Mouse (Mus musculus) liver, embryonic 14.5 days (tissue): ENCODE measurements around the gene St8sia1. TPM values are rescaled to one million over a fixed set of nuclear protein-coding genes. Genes with fewer than 3 reads are reported as not detected.

Experiments used
- ATAC-seq: fragments of 200-750 bp; cut with Nextera tagmentation; 2 replicates; pipeline ENCODE4 v1.8.0; 2017; ENCODE audit warnings: moderate number of reproducible peaks, mild to moderate bottlenecking, moderate library complexity; ENCODE audit not compliant: insufficient read depth
- DNase-seq, 3 experiments: peaks; one replicate each; pipeline ENCODE4 v3.0.0-alpha.2; 2012 to 2013; ENCODE audit warnings: low read depth in 3 of 3, low spot score in 3 of 3
- H3K27ac ChIP-seq: fragments of 300-500 bp; sonication (generic); 2 replicates; pipeline ENCODE4 v1.5.1; 2014; ENCODE audit warnings: moderate library complexity, mild to moderate bottlenecking, control low read depth, inconsistent platforms
- H3K27me3 ChIP-seq: fragments of 300-500 bp; sonication (generic); 2 replicates; pipeline ENCODE4 v1.6.1; 2014; ENCODE audit warnings: mild to moderate bottlenecking, low read length, moderate library complexity; ENCODE audit not compliant: control insufficient read depth, insufficient read depth
- H3K36me3 ChIP-seq: fragments of 300-500 bp; sonication (generic); replicated peaks from 2 replicates; pipeline ENCODE4 v1.6.1; 2014; ENCODE audit warnings: low read depth; ENCODE audit not compliant: control insufficient read depth, insufficient read depth
- H3K4me1 ChIP-seq, 2 experiments: fragments of 200-500 bp in 1 of 2; fragments of 300-500 bp in 1 of 2; sonication (generic) in 1 of 2; replicated peaks; 2 replicates each; pipeline ENCODE4 v1.6.1; 2012 to 2014; ENCODE audit warnings: antibody characterized with exemption in 1 of 2, inconsistent platforms in 1 of 2, low read length in 1 of 2; ENCODE audit not compliant: control insufficient read depth in 2 of 2, insufficient read depth in 2 of 2
- H3K4me2 ChIP-seq: fragments of 300-500 bp; sonication (generic); 2 replicates; pipeline ENCODE4 v1.6.1; 2014; ENCODE audit warnings: low read depth, mild to moderate bottlenecking, control low read depth, moderate library complexity
- H3K4me3 ChIP-seq, 2 experiments: fragments of 200-500 bp in 1 of 2; fragments of 300-500 bp in 1 of 2; sonication (generic) in 1 of 2; 2 replicates each; pipeline ENCODE4 v1.5.1; 2012 to 2014; ENCODE audit warnings: low read depth in 2 of 2, low read length in 2 of 2, mild to moderate bottlenecking in 2 of 2, control low read depth in 1 of 2, inconsistent platforms in 1 of 2, moderate library complexity in 1 of 2; ENCODE audit not compliant: insufficient read depth in 1 of 2
- H3K9ac ChIP-seq: fragments of 300-500 bp; sonication (generic); replicated peaks from 2 replicates; pipeline ENCODE4 v1.6.1; 2014; ENCODE audit warnings: mild to moderate bottlenecking, control low read depth, moderate library complexity
- H3K9me3 ChIP-seq: fragments of 300-500 bp; sonication (generic); 2 replicates; pipeline ENCODE4 v1.6.1; 2016; ENCODE audit warnings: low read length, mixed read lengths; ENCODE audit not compliant: control insufficient read depth
- CTCF ChIP-seq: IDR thresholded peaks from 2 replicates; pipeline ENCODE4 v1.5.1; 2016; ENCODE audit warnings: antibody characterized with exemption, low read depth, control low read depth
- EP300 ChIP-seq: IDR thresholded peaks from 2 replicates; pipeline ENCODE4 v1.6.1; 2016; ENCODE audit warnings: antibody characterized with exemption, low read depth
- WGBS: fragments of 180-500 bp; shearing (Covaris S2); extraction: QIAGEN DNeasy Blood & Tissue Kit; methylation state at CpG from one replicate; pipeline ENCODE4 v1.1.7; 2014; ENCODE audit not compliant: insufficient replicate concordance; 5-methylcytosine and 5-hydroxymethylcytosine counted together
- polyA plus RNA-seq, 2 experiments: library from polyadenylated mRNA; depleted of rRNA in 1 of 2; stranded (reverse) in 1 of 2; unstranded in 1 of 2; fragments of >200 nt; fragmentation: Nextera tagmentation in 1 of 2; extraction: Ambion mirVana in 1 of 2; gene quantifications; 2 replicates each; pipeline versions ENCODE4 v1.2.1 to v1.2.3; 2012 to 2014

Gene St8sia1
- polyA plus RNA-seq, 2 experiments, result 0.03 to 0.07 TPM

DNA sequence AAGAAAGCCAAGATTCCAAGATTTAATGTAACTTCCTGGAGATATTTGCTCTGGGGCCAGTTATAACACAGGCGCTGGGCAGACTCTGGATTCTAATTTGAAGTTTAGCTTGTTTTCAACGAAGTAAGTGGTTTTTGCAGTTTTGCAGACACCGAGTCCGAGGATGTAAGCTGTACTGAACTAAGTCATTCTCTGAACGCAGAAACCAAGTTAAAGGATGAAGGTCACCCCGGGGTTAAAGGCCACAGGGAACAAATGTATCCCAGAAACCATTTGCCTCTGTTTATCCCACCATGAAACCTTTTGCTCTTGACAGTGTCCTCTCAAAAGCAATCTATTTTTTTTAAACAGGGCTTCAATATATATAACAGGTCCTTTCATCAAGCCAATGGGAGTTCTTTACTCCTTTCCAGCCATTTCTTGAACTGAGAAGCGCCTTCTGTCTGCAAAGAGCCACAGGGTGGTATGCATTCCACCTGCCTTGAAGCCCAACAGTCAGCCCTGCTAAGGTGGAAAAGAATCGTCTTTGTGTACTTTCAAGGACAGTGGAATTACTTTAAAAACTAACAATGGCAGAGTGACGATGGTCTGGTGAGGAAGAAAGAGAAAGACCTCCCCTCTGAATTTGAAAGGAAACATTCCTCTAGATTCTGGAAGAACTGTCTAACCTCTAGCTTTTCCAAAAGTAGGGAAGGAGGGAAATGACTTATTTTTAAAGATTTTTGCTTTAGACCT is 2.4 kb downstream of the St8sia1 start:
- H3K4me3 ChIP-seq, result no peak overlapping the region
- TF ChIP-seq CTCF (no peak), EP300 (no peak)
- DNase-seq, result no peak
- H3K27ac ChIP-seq, result no peak overlapping the region
- H3K9ac ChIP-seq, result no peak overlapping the region
- H3K27me3 ChIP-seq, result peaks cover 28% of the 10 kb centered on the region
- H3K36me3 ChIP-seq, result no peaks in the 10 kb centered on the region
- no peak overlapping the region for H3K4me2 ChIP-seq
- H3K4me1 ChIP-seq, result 0 out of 4 replicates have a peak, but pooled peaks cover 0 to 2% of the 10 kb centered on the region in 2 experiments
- H3K9me3 ChIP-seq, result no peaks in the 10 kb centered on the region
- WGBS, result 62% methylated on average over 9 of the region's 9 CpGs
- ATAC-seq, result no peak

- no peak overlapping the region for H3K4me2 ChIP-seq
- no peaks in the 10 kb centered on the region for H3K36me3 ChIP-seq
- H3K4me1 ChIP-seq, result peaks cover 0 to 9% of the 10 kb centered on the region in 2 experiments
- ATAC-seq, result no peak
- DNase-seq, result no peak
- H3K4me3 ChIP-seq, result no peak overlapping the region
- 65% methylated on average over 4 of the region's 4 CpGs for WGBS
- H3K27ac ChIP-seq, result no peak overlapping the region
- H3K9ac ChIP-seq, result no peak overlapping the region
- no peak for TF ChIP-seq CTCF
- TF ChIP-seq EP300, result no peak
- H3K9me3 ChIP-seq, result no peaks in the 10 kb centered on the region
- H3K27me3 ChIP-seq, result no peaks in the 10 kb centered on the region
These were observed 7.7 kb downstream of the St8sia1 start for GRCm38 (mm10) chr6:142956556-142956955.

DNA sequence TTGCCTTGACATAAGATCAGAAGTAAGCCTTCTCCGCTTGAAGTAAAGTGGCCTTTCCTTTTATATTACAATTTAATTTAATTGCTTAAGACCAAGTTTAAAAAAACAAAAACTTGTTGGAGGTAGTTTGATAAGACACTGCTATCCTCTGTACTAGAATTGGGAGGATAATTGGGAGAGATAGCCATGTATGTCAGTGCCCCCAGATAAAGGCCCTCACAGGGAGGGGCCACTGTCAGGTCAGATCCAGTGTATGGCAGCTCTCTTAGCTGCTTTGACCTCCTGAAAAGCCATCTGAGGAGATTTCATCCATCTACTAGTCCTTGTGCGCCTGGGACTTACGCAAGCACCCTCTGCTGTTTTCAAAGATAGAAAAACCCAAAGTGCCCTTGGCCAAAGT is 9.0 kb downstream of the St8sia1 start:
- Histone ChIP-seq H3K4me2 (no peak overlapping the region), H3K9ac (no peak overlapping the region), H3K4me3 (no peak overlapping the region), H3K36me3 (no peaks in the 10 kb centered on the region), H3K27ac (no peak overlapping the region), H3K9me3 (no peaks in the 10 kb centered on the region), H3K4me1 (peaks cover 0 to 9% of the 10 kb centered on the region in 2 experiments), H3K27me3 (no peaks in the 10 kb centered on the region)
- no peak for TF ChIP-seq EP300
- TF ChIP-seq CTCF, result no peak
- ATAC-seq, result peak; percentile 62; the same call in 1 of the 2 replicates
- no peak for DNase-seq
- WGBS, result 59% methylated on average over 3 of the region's 3 CpGs

DNA sequence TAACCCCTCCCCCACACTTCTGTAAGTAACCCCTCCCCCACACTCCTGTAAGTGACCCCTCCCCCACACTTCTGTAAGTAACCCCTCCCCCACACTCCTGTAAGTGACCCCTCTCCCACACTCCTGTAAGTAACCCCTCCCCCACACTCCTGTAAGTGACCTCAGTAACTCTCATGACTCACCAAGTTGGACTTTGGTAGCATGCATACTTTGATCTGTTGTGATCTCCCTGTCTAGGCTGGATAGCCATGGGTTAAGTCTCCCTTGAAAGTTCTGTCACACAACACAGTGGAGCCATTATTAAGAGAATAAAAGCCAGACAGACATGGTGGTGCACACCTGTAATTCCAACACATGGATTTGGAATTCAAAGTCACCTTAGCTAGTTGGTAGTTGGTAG is 11.1 kb downstream of the St8sia1 start:
- Histone ChIP-seq H3K4me1 (peaks cover 0 to 9% of the 10 kb centered on the region in 2 experiments), H3K9me3 (no peaks in the 10 kb centered on the region), H3K9ac (no peak overlapping the region), H3K4me3 (no peak overlapping the region), H3K27ac (no peak overlapping the region), H3K4me2 (no peak overlapping the region), H3K27me3 (no peaks in the 10 kb centered on the region), H3K36me3 (no peaks in the 10 kb centered on the region)
- DNase-seq (no peak), ATAC-seq (no peak)
- TF ChIP-seq EP300 (no peak), CTCF (no peak)

DNA sequence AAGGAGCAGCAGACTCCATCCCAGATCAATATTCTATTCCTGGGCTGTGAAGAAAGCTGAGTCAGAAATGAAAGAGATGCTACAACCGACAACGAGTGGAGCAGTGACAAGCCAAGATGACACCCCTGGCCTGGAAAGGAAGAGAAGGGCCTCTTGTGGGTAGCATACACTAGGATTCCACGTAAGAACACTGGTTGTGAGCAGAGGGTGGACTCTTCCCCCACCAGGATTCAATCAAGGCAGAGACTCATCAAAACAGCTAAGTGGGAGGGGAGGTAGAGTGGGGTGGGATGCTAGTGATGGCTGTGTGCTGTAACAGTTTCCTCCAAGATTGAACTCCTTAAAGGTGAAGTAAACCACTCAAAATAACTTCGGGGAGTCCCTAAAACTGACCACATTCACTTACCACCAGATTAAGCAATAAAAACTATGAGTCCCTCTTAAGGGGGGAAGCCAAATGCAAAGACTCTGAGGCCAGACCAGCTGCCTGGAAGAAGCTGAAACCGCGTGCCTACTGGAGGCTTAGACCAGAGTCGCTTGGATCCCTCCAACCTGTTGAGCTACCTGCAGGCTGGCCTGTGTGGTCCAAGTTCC is 11.8 kb downstream of the St8sia1 start:
- no peaks in the 10 kb centered on the region for H3K36me3 ChIP-seq
- no peak overlapping the region for H3K4me2 ChIP-seq
- peaks cover 0 to 9% of the 10 kb centered on the region in 2 experiments for H3K4me1 ChIP-seq
- H3K27ac ChIP-seq, result no peak overlapping the region
- no peak overlapping the region for H3K9ac ChIP-seq
- H3K9me3 ChIP-seq, result no peaks in the 10 kb centered on the region
- DNase-seq (no peak), ATAC-seq (no peak)
- H3K27me3 ChIP-seq, result no peaks in the 10 kb centered on the region
- WGBS, result 41% methylated on average over 7 of the region's 7 CpGs
- H3K4me3 ChIP-seq, result no peak overlapping the region
- TF ChIP-seq EP300 (no peak), CTCF (no peak)
